Mouse (Mus musculus): ENCODE measurements around the gene Id4. TPM values are rescaled to one million over a fixed set of nuclear protein-coding genes. Genes with fewer than 3 reads are reported as not detected.

Id4 gene
- polyA plus RNA-seq (2015; fragmentation: Nextera tagmentation; extraction: Ambion mirVana), result 0.33 and 0.36 TPM in 2 replicates

DNA sequence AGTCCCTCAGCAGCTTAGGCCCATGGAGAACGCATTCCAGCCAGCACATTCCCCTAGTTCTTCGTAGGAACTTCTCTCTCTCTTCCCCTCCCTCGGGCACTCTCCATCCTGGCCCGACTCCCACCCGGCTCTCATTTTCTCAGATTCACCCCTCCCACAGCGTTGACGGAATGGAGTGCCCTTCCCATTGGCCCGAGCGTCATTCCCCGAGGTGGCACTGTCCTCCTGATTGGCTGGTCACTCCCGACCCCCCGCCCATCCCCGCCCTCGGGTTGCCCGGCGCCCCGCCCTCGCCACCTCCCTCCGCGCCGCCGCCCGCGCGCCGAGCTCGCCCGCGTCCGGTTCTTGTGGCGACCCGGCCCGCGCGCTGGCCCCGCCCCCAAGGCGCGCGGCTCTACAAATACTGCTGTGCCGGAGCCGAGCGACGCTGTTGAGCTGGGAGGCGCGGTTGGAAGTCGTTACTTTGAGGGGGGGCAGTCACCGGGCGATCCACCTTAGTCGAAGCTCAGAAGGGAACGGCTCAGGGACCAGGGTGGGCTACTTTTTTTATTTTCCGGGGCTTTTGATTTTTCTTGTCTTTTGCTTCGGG lies at the start of gene Id4:
Gene Id4 (plus strand): TSS at position 539 of the 589 bp plus-strand sequence.
- peak within 1 kb of the TSS; percentile 58 for H3K4me3 ChIP-seq (replicated peaks)
- H3K27ac ChIP-seq, result no peak within 1 kb of the TSS; the same call in 1 of the 2 replicates
- H3K9ac ChIP-seq, result peak within 1 kb of the TSS; percentile 29
- H3K27me3 ChIP-seq, result peaks cover 55% of the 10 kb centered on the region
- 0 out of 2 replicates have a peak, but pooled peaks cover 4% of the 10 kb centered on the region for H3K4me1 ChIP-seq (replicated peaks)
- under 1% methylated on average over 52 of the region's 52 CpGs for WGBS (ENCODE audit: insufficient replicate concordance)
- no peaks in the 10 kb centered on the region for H3K9me3 ChIP-seq (replicated peaks)
- DNase-seq, result peak; percentile 47
- H3K4me2 ChIP-seq, result peak within 1 kb of the TSS; percentile 73
- H3K36me3 ChIP-seq, result no peaks in the 10 kb centered on the region
- peak; percentile 90 for ATAC-seq (ENCODE audit: low read depth)

DNA sequence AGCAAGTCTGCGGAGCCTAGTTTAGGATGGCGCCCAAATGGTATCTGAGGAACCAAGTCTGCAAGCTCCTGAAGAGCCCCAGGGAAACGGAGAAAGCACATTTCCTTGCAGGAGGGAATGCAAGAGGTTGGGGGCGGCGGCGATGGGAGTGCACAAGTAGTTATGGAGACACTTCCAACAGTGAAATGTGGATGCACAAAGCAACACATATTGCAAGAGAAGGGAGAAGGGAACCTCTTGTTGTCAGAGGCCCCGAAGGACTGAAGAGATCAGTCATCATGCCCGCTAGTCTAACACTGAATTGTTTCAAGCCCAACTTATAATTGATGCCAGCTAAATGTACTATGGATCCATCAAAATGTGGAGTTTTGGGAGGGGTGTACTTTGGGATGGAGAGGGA lies 33.9 kb upstream of the Id4 start:
- H3K4me2 ChIP-seq, result peak overlapping the region; percentile 14; the same call in 1 of the 2 replicates
- 30% methylated on average over 8 of the region's 8 CpGs for WGBS (ENCODE audit: insufficient replicate concordance)
- H3K9ac ChIP-seq, result no peak overlapping the region

DNA sequence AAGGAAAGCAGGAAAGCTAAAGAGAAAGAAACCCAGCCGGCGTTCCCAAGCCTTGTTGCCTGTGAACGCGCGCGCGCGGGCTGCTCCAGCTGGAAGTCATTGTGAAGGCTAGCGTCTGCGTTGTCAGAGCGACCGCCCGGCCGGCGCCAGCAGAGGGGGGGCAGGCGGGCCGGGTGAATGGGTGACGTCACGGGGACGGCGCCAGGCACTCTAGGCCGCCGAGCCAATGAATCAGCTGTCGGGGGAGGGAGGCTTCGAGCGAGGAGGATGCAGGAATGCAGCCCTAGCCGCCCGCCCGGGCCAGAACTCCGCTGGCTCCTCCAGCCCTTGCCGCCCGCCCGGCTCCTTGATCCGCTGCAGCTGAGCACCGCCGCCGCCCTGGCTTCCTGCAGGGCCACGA lies 33.3 kb upstream of the Id4 start:
- Histone ChIP-seq H3K27me3 (peaks cover 21% of the 10 kb centered on the region), H3K4me3 (replicated peaks) (peak overlapping the region; percentile 19), H3K9ac (no peak overlapping the region), H3K4me2 (peak overlapping the region; percentile 55), H3K9me3 (replicated peaks) (no peaks in the 10 kb centered on the region), H3K4me1 (replicated peaks) (no peaks in the 10 kb centered on the region), H3K27ac (no peak overlapping the region), H3K36me3 (no peaks in the 10 kb centered on the region)
- under 1% methylated on average over 38 of the region's 38 CpGs for WGBS (ENCODE audit: insufficient replicate concordance)
- DNase-seq (peak; percentile 47), ATAC-seq (ENCODE audit: low read depth) (peak; percentile 79)

More for the DNA sequence above, 33.9 kb upstream of the Id4 start:
- no peak overlapping the region for H3K4me3 ChIP-seq (replicated peaks)
- ATAC-seq (ENCODE audit: low read depth) (no peak), DNase-seq (no peak)
- no peak overlapping the region for H3K27ac ChIP-seq
- peaks cover 21% of the 10 kb centered on the region for H3K27me3 ChIP-seq
- H3K4me1 ChIP-seq (replicated peaks), result no peaks in the 10 kb centered on the region
- H3K36me3 ChIP-seq, result no peaks in the 10 kb centered on the region
- H3K9me3 ChIP-seq (replicated peaks), result no peaks in the 10 kb centered on the region

DNA sequence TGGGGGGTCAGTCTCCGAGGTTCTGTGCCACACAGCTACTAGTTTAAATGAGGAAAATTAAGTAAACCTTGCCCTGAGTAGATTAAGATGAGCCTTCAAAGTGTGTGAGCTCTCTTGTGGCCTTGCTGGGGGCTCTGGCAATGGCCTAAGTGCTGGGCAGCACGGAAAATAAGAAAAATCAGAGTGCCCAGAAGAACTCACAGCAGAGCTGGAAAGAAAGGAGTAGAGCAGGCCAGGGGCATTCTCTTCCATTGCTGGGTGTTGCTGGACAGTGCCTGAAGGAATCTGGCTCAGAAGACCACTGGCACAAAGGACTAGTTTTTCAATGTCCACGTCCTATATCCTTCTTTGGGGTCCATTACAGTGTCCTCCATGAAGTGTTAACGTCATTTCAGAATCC lies 32.9 kb upstream of the Id4 start:
- Histone ChIP-seq H3K36me3 (no peaks in the 10 kb centered on the region), H3K4me2 (peak overlapping the region; percentile 55), H3K27ac (no peak overlapping the region), H3K9ac (no peak overlapping the region), H3K4me1 (replicated peaks) (no peaks in the 10 kb centered on the region), H3K9me3 (replicated peaks) (no peaks in the 10 kb centered on the region), H3K27me3 (peaks cover 21% of the 10 kb centered on the region), H3K4me3 (replicated peaks) (peak overlapping the region; percentile 19; the same call in 1 of the 2 replicates)
- ATAC-seq (ENCODE audit: low read depth), result no peak
- no peak for DNase-seq
- 22% methylated on average over 4 of the region's 4 CpGs for WGBS (ENCODE audit: insufficient replicate concordance)

DNA sequence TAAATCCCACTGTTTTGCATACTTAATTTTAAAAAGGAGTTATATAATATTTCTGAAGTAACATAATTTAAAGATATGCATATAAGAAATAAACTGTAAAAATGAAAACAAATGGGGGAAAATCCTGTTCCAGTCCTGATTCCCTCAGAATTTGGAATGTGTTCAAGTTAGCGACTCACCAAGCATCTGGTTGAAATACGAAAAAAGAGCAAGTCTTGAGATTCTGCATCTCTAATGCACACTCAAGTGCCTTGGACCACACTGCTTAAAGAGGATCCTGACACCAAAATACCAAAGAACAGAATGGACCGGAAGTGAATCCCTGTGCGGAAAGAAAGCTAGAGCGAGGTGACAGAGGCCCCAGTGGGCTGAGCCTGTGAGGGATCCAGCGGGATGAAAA lies 30.0 kb upstream of the Id4 start:
- DNase-seq (no peak), ATAC-seq (ENCODE audit: low read depth) (no peak)
- Histone ChIP-seq H3K36me3 (no peaks in the 10 kb centered on the region), H3K27ac (no peak overlapping the region), H3K4me3 (replicated peaks) (no peak overlapping the region), H3K9me3 (replicated peaks) (no peaks in the 10 kb centered on the region), H3K9ac (no peak overlapping the region), H3K4me2 (no peak overlapping the region), H3K27me3 (peaks cover 21% of the 10 kb centered on the region), H3K4me1 (replicated peaks) (no peaks in the 10 kb centered on the region)
- 67% methylated on average over 6 of the region's 6 CpGs for WGBS (ENCODE audit: insufficient replicate concordance)

DNA sequence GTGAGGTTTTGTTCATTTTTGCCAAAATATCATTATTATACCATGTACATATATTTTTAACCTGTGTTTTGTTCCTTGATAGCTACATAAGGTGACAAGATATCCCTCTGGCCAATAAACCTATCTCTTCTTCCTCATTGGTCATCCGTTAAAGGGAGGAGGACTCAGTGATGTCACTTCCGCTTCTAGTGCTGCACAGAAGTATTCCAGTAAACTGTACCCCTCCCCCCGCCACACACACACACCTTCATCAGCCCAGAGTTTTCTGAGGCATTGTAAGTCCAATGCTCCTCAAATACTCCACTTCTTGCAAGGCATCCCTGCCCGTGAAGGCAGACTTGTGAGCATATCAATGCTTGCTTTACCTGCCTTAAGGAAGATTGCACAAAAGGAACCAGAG lies 24.6 kb upstream of the Id4 start:
- H3K4me3 ChIP-seq (replicated peaks), result no peak overlapping the region
- no peaks in the 10 kb centered on the region for H3K36me3 ChIP-seq
- ATAC-seq (ENCODE audit: low read depth) (no peak), DNase-seq (no peak)
- 60% methylated on average over 4 of the region's 4 CpGs for WGBS (ENCODE audit: insufficient replicate concordance)
- no peaks in the 10 kb centered on the region for H3K4me1 ChIP-seq (replicated peaks)
- no peaks in the 10 kb centered on the region for H3K27me3 ChIP-seq
- H3K9me3 ChIP-seq (replicated peaks), result no peaks in the 10 kb centered on the region
- H3K9ac ChIP-seq, result no peak overlapping the region
- no peak overlapping the region for H3K27ac ChIP-seq
- no peak overlapping the region for H3K4me2 ChIP-seq

DNA sequence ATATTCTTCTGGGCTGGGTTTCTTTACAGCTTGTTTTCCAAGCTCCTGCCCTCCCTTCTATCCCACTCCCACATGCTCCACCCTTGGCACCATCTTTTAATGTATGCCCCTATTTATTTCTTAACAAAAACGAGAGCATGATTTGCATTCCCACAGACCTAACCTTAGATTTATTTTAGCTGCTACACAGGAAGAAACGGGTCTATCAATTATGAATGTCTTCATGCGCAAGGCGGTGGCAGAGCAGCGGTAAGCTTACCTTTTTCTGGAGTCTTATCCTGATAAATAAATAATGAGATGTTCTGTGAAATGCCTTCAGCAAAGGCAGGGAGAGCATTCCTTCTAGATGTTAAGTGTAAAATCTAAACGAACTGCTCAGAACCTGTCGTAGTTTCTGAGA lies 24.2 kb upstream of the Id4 start:
- H3K4me3 ChIP-seq (replicated peaks), result no peak overlapping the region
- DNase-seq (no peak), ATAC-seq (ENCODE audit: low read depth) (no peak)
- H3K27me3 ChIP-seq, result no peaks in the 10 kb centered on the region
- no peaks in the 10 kb centered on the region for H3K4me1 ChIP-seq (replicated peaks)
- H3K4me2 ChIP-seq, result no peak overlapping the region
- no peaks in the 10 kb centered on the region for H3K36me3 ChIP-seq
- H3K9ac ChIP-seq, result no peak overlapping the region
- WGBS (ENCODE audit: insufficient replicate concordance), result 67% methylated on average over 7 of the region's 7 CpGs
- H3K9me3 ChIP-seq (replicated peaks), result no peaks in the 10 kb centered on the region
- H3K27ac ChIP-seq, result no peak overlapping the region

DNA sequence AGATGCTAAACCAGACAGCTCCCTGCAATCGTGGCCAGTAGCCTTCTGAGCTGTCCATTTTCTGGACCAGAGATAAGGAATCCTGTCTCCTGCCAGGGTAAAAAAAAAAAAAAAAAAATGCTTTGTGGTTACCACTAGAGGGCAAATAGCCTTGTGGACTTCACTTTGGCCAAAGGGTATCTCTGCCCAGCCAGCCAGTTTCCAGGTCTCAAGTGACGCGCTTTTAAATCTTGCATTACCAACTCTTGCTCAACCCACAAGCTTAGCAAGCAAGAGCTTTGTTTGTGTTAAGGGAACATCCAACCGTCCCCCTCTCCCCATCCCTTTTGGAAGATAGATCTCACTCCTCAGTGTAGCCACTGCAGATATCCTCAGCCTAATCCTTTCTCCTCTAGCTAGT lies 23.5 kb upstream of the Id4 start:
- Histone ChIP-seq H3K27ac (no peak overlapping the region), H3K9me3 (replicated peaks) (no peaks in the 10 kb centered on the region), H3K9ac (no peak overlapping the region), H3K27me3 (no peaks in the 10 kb centered on the region), H3K36me3 (no peaks in the 10 kb centered on the region), H3K4me1 (replicated peaks) (no peaks in the 10 kb centered on the region), H3K4me3 (replicated peaks) (no peak overlapping the region), H3K4me2 (no peak overlapping the region)
- 23% methylated on average over 4 of the region's 4 CpGs for WGBS (ENCODE audit: insufficient replicate concordance)
- ATAC-seq (ENCODE audit: low read depth) (no peak), DNase-seq (no peak)

DNA sequence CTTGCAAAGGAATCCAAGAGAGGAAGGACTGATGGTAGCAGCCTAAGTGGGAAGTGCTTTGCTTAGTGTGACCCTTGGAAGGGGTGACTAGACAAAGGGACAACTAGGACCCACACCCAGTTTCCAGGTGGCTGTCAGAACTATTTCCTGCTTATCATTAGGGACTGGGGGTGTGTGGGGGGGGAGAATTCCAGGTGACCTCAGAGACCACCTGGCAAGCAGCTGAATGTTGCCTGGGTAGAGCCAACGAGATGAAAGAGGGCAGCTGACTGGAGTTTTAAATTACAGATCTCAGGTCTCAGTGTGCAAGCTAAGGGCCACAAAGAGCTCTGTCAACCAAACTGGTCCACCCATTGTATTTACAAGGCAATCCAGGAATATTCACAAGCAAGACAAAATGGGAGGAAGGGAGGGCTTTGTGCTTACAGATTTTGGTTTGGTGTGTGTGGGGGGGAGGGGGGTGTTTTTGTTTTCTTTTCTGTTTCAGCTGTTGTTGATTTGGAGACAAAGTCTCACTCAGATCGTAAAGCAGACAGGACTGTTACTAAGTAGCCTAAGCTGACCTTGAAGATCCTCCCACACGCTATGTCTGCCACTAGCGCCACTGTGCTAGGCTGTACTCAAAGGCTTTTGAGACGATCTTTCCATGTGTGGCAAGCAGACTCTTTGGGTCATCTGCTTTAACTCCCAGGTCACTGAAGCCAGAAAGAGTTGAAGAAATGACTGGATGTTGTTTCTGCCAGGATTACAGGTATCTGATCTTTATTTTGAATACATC lies 15.6 kb upstream of the Id4 start:
- H3K27me3 ChIP-seq, result no peaks in the 10 kb centered on the region
- DNase-seq (no peak), ATAC-seq (ENCODE audit: low read depth) (no peak)
- H3K4me2 ChIP-seq, result no peak overlapping the region
- H3K9ac ChIP-seq, result no peak overlapping the region
- 48% methylated on average over 5 of the region's 5 CpGs for WGBS (ENCODE audit: insufficient replicate concordance)
- H3K27ac ChIP-seq, result no peak overlapping the region
- no peak overlapping the region for H3K4me3 ChIP-seq (replicated peaks)
- no peaks in the 10 kb centered on the region for H3K4me1 ChIP-seq (replicated peaks)
- H3K9me3 ChIP-seq (replicated peaks), result no peaks in the 10 kb centered on the region
- no peaks in the 10 kb centered on the region for H3K36me3 ChIP-seq

DNA sequence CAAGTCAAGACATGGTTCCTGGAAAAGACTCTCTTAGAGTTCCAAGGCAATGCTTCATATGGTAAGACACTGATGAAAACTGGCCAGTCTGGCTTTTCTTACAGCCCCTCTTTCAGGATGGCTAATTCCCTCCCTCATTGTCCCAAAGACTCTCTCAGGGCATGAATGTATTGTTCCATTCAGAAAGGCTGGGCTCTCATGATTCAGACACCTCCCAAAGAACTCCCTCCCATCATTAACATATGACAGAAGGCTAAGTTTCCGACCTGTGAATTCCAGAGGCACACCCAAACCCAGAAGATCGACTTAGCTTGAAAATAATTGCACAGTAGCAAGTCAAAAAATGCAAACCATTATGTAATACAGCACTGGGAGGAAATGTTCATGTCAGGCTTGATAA lies 8.5 kb upstream of the Id4 start:
- 48% methylated on average over 2 of the region's 2 CpGs for WGBS (ENCODE audit: insufficient replicate concordance)
- H3K4me2 ChIP-seq, result no peak overlapping the region

DNA sequence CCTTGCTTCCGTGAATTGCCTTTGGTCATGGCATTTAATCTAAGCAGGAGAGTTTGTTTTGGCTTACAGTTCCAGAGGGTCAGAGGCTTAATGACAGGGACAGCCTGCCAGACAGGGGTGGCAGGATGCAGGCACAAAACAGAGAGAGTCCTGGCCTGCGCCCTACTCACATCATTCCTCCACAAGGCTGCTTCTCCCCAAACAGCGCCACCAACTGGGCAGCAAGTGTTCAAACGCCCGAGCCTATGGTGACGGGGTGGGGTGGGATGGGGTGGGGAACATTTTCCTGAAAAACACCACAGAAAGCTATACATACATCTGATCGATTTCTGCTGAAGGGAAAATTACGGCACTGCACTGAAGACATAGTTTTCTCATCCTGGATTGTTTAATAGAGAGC lies 6.0 kb upstream of the Id4 start:
- peaks cover 8% of the 10 kb centered on the region for H3K27me3 ChIP-seq
- 0 out of 2 replicates have a peak, but pooled peaks cover 4% of the 10 kb centered on the region for H3K9me3 ChIP-seq (replicated peaks)
- ATAC-seq (ENCODE audit: low read depth) (no peak), DNase-seq (no peak)
- no peak overlapping the region for H3K9ac ChIP-seq
- no peaks in the 10 kb centered on the region for H3K36me3 ChIP-seq
- WGBS (ENCODE audit: insufficient replicate concordance), result 59% methylated on average over 8 of the region's 8 CpGs
- H3K4me1 ChIP-seq (replicated peaks), result no peaks in the 10 kb centered on the region
- H3K4me2 ChIP-seq, result no peak overlapping the region
- H3K27ac ChIP-seq, result no peak overlapping the region
- H3K4me3 ChIP-seq (replicated peaks), result no peak overlapping the region

More for the DNA sequence above, 8.5 kb upstream of the Id4 start:
- Histone ChIP-seq H3K27me3 (no peaks in the 10 kb centered on the region), H3K36me3 (no peaks in the 10 kb centered on the region), H3K9ac (no peak overlapping the region), H3K4me3 (replicated peaks) (no peak overlapping the region), H3K27ac (no peak overlapping the region), H3K4me1 (replicated peaks) (no peaks in the 10 kb centered on the region), H3K9me3 (replicated peaks) (0 out of 2 replicates have a peak, but pooled peaks cover 4% of the 10 kb centered on the region)
- ATAC-seq (ENCODE audit: low read depth), result no peak
- no peak for DNase-seq
